9 mouse cellular contexts compared by ENCODE assay signal in the genomic region with DNA sequence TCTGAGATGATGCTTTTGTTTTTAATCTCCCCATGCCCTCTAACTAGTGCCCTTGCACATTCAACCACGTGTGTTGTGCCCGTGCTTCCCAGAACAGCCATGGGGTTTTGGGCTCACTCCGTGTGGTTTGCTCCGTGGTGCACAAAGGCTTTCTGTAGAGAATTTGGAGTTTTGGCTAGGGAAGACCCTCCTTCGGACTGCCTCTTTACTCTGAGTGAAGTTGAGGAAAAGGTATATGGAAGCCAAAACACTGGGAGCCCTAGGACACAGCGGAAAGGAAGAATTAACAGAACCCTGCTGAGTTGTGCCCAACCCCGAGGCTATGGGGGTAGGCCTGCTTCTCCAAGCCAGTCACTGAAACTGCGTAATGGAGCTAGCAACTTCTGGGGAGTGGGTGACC. TPM values are rescaled to one million over a fixed set of nuclear protein-coding genes. Genes with fewer than 3 reads are reported as not detected.
DNase-seq lines count a peak whose midpoint lies in the region; ATAC-seq and TF ChIP-seq lines count a peak whose summit lies in the region.
"Had no signal": no experiment of that assay in that cellular context is flagged by ENCODE, and none has a peak within 500 bp of the region (broad histone marks: within the 10 kb centered on the region; RNA-seq: fewer than 3 reads in every experiment).

No protein-coding gene starts in this region.

- no peak for DNase-seq in heart, embryonic 10.5 days (ENCODE audit: low spot score)
- DNase-seq in heart, adult 18-20 months: no peak
- no peak for DNase-seq in lung, embryonic 14.5 days
- DNase-seq in lung, adult 2 months: no peak
- DNase-seq in intestine, embryonic 14.5 days (ENCODE audit: low spot score): no peak
- no peak for DNase-seq in layer of hippocampus, postnatal 36 days
- no peak for DNase-seq in adipocyte (ENCODE audit: low spot score)

- peaks cover 41% of the 10 kb centered on the region for H3K4me1 ChIP-seq in heart, embryonic 10.5 days
- peaks cover 6% of the 10 kb centered on the region for H3K4me1 ChIP-seq in lung, embryonic 14.5 days (ENCODE audit: insufficient read depth)
- H3K4me1 ChIP-seq in lung, adult 2 months (ENCODE audit: control insufficient read depth, insufficient read depth, low read length): peaks cover 7% of the 10 kb centered on the region; the same call in 1 of the 2 replicates
- peaks cover 6% of the 10 kb centered on the region for H3K4me1 ChIP-seq in intestine, embryonic 14.5 days (replicated peaks; ENCODE audit: control insufficient read depth, insufficient read depth, low read length)
- H3K4me1 ChIP-seq in stomach, embryonic 15.5 days: peaks cover 21% of the 10 kb centered on the region

- TF ChIP-seq CTCF in lung, embryonic 14.5 days (IDR thresholded peaks at IDR 0.05; ENCODE audit: low read depth): no peak
- TF ChIP-seq CTCF in lung, adult 2 months (IDR thresholded peaks at IDR 0.05; ENCODE audit: insufficient read depth, low read length): no peak

- TF ChIP-seq POLR2A in lung, adult 2 months (IDR thresholded peaks at IDR 0.05; ENCODE audit: borderline replicate concordance, extremely low read depth, low read depth, low read length): no peak

- no peaks in the 10 kb centered on the region for H3K36me3 ChIP-seq in heart, embryonic 10.5 days
- no peaks in the 10 kb centered on the region for H3K36me3 ChIP-seq in lung, embryonic 14.5 days (ENCODE audit: insufficient read depth)
- H3K36me3 ChIP-seq in intestine, embryonic 14.5 days (ENCODE audit: control insufficient read depth, insufficient read depth, low read length): no peaks in the 10 kb centered on the region
- H3K36me3 ChIP-seq in stomach, embryonic 15.5 days: no peaks in the 10 kb centered on the region

- no peak overlapping the region for H3K4me3 ChIP-seq in heart, embryonic 10.5 days
- H3K4me3 ChIP-seq in lung, embryonic 14.5 days (ENCODE audit: low read depth, low read length): no peak overlapping the region
- no peak overlapping the region for H3K4me3 ChIP-seq in lung, adult 2 months (replicated peaks; ENCODE audit: extremely low read depth, low read depth, low read length)
- H3K4me3 ChIP-seq in intestine, embryonic 14.5 days (ENCODE audit: low read depth, low read length): no peak overlapping the region
- H3K4me3 ChIP-seq in stomach, embryonic 15.5 days (replicated peaks): peak overlapping the region; percentile 46; the same call in 1 of the 2 replicates

- WGBS in heart, embryonic 10.5 days: 39% methylated on average over 8 of the region's 8 CpGs
- WGBS in lung, embryonic 14.5 days: 47% methylated on average over 8 of the region's 8 CpGs
- 68% methylated on average over 8 of the region's 8 CpGs for WGBS in lung, adult 2 months
- 54% methylated on average over 8 of the region's 8 CpGs for WGBS in intestine, embryonic 14.5 days
- 57% methylated on average over 8 of the region's 8 CpGs for WGBS in stomach, embryonic 15.5 days

- peak overlapping the region; percentile 92 for H3K4me2 ChIP-seq in lung, embryonic 14.5 days
- peak overlapping the region; percentile 86; the same call in 1 of the 2 replicates for H3K4me2 ChIP-seq in intestine, embryonic 14.5 days (ENCODE audit: low read length)
- H3K4me2 ChIP-seq in stomach, embryonic 15.5 days: peak overlapping the region; percentile 94; the same call in 1 of the 2 replicates

- no peaks in the 10 kb centered on the region for H3K27me3 ChIP-seq in heart, embryonic 10.5 days (ENCODE audit: insufficient read depth, poor library complexity, severe bottlenecking)
- no peaks in the 10 kb centered on the region for H3K27me3 ChIP-seq in lung, embryonic 14.5 days (ENCODE audit: insufficient read depth, low read length)
- no peaks in the 10 kb centered on the region for H3K27me3 ChIP-seq in intestine, embryonic 14.5 days (replicated peaks; ENCODE audit: control insufficient read depth, insufficient read depth, low read length)
- no peaks in the 10 kb centered on the region for H3K27me3 ChIP-seq in stomach, embryonic 15.5 days (replicated peaks)

- 0 out of 2 replicates have a peak overlapping the region, but pooled peaks have one; percentile 42 for H3K27ac ChIP-seq in heart, embryonic 10.5 days
- 0 out of 2 replicates have a peak overlapping the region, but pooled peaks have one; percentile 6 for H3K27ac ChIP-seq in lung, embryonic 14.5 days (ENCODE audit: low read depth)
- peak overlapping the region; percentile 38; the same call in 1 of the 2 replicates for H3K27ac ChIP-seq in intestine, embryonic 14.5 days (ENCODE audit: low read depth)
- peak overlapping the region; percentile 76; the same call in 1 of the 2 replicates for H3K27ac ChIP-seq in stomach, embryonic 15.5 days
- H3K27ac ChIP-seq: hindbrain, embryonic 14.5 days had no signal

- no peaks in the 10 kb centered on the region for H3K9me3 ChIP-seq in heart, embryonic 10.5 days
- H3K9me3 ChIP-seq in lung, embryonic 14.5 days (ENCODE audit: low read depth, low read length): no peaks in the 10 kb centered on the region
- H3K9me3 ChIP-seq in intestine, embryonic 14.5 days (ENCODE audit: control insufficient read depth, low read length): no peaks in the 10 kb centered on the region
- no peaks in the 10 kb centered on the region for H3K9me3 ChIP-seq in stomach, embryonic 15.5 days

- ATAC-seq in lung, embryonic 14.5 days (ENCODE audit: insufficient read depth): no peak
- no peak for ATAC-seq in intestine, embryonic 14.5 days (replicated peaks; ENCODE audit: low FRiP score, low TSS enrichment, low read depth)
- ATAC-seq in stomach, embryonic 15.5 days (ENCODE audit: insufficient read depth, low FRiP score, low read depth): no peak

- H3K9ac ChIP-seq in lung, embryonic 14.5 days: no peak overlapping the region
- no peak overlapping the region for H3K9ac ChIP-seq in intestine, embryonic 14.5 days (ENCODE audit: low read length)
- H3K9ac ChIP-seq in stomach, embryonic 15.5 days: no peak overlapping the region
- H3K9ac ChIP-seq: hindbrain, embryonic 14.5 days had no signal

RNA-seq across cellular contexts. Expression of a gene that starts 20.9 kb away (rescaled TPM):
- polyA plus RNA-seq in heart, embryonic 10.5 days (2016; fragmentation: Nextera tagmentation; extraction: Ambion mirVana): 73.7 and 94.9 TPM in 2 replicates
- 1 to 10 TPM; 1.1 to 1.4 TPM for total RNA-seq in heart, adult 18-20 months (2021)
- 76.4 and 79.8 TPM in 2 replicates for polyA plus RNA-seq in lung, embryonic 14.5 days (2014; fragmentation: Nextera tagmentation; extraction: Ambion mirVana)
- 1.2 and 1.7 TPM in 2 replicates for polyA plus RNA-seq in lung, adult 2 months (2012; rRNA removed)
- polyA plus RNA-seq in intestine, embryonic 14.5 days (2014; fragmentation: Nextera tagmentation; extraction: Ambion mirVana): 72.6 and 74.7 TPM in 2 replicates
- 57.0 and 58.6 TPM in 2 replicates for polyA plus RNA-seq in stomach, embryonic 15.5 days (2015; fragmentation: Nextera tagmentation; extraction: Ambion mirVana)
- 10 to 100 TPM; 14.2 to 14.5 TPM for total RNA-seq in layer of hippocampus, postnatal 36 days (2021)

Comparison
In these comparisons a context has a peak if more than half of its experiments do, and no peak if none do; other contexts are left out.
1. RNA of a gene that starts 20.9 kb away (polyA plus RNA-seq): 73.7 to 94.9 TPM in heart, embryonic 10.5 days, 76.4 to 79.8 TPM in lung, embryonic 14.5 days, 72.6 to 74.7 TPM in intestine, embryonic 14.5 days and 57.0 to 58.6 TPM in stomach, embryonic 15.5 days; 1.2 to 1.7 TPM in lung, adult 2 months; every median in the first group is over 10 times any median in the second.
2. H3K27ac ChIP-seq: peak in every context shown above with its lines; median percentile 76 in stomach, embryonic 15.5 days; 42 in heart, embryonic 10.5 days; 38 in intestine, embryonic 14.5 days; 6 in lung, embryonic 14.5 days.
3. Peak in every context shown above with its lines, with median percentiles within 50 percentile points of each other: H3K4me2 ChIP-seq.